Mouse (Mus musculus) spleen, adult 18-20 months (tissue): ENCODE results near the gene Nexn.

ENCODE experiments used
- DNase-seq, 2 experiments: peaks; one replicate each; pipeline ENCODE4 v3.0.0; 2022; ENCODE audit warnings: mixed read lengths in 2 of 2

The Nexn gene

DNA sequence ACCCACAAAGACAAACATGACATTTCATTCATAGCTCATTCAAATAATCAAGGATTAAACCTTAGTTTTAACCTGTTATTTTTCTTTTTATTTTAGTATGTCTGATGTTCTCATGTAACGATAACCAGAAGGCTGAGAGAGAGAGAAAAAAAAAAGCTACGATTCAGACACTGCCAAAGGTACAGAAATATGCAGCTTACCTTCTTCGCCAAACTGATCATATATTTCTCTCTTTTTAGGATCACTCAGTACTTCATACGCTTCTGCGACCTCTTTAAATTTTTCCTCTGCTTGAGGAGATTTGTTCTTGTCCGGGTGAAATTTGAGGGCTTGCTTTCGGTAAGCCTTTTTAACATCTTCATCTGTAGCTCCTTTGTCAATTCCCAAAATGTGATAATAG lies 73.0 kb downstream of the Nexn start:
- no peak for DNase-seq

DNA sequence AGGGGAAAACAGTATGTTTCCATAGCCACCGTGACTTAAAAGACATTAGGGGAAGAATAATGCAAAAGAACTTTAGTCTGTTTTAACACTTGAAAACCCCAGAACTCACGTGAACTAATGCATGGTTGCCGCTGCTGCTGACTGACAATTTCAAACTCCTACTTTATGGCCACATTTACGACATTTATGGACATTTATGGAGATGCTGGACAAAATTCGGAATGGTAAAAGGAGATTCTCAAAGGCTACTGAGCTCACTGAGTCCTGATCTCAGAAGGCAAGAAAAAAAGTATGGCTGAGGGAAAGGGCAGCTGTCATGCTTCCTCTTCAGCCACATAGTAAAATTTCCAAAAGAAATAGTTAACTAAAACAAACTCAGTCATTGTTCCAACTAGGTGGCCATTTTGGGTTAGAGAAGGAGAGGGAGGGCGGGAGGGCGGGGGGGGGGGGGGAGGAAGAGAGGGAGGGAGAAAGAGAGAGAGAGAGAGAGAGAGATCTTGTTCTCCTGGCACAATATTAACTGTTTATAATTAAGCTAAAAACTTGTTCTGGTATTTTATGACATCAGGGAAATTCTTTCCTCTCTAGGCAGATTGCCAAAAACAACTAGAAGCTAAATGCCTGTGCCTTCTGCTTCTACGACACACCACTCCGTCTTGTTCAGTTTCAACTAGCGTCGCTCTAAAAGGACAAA lies 73.8 kb downstream of the Nexn start:
- no peak for DNase-seq

DNA sequence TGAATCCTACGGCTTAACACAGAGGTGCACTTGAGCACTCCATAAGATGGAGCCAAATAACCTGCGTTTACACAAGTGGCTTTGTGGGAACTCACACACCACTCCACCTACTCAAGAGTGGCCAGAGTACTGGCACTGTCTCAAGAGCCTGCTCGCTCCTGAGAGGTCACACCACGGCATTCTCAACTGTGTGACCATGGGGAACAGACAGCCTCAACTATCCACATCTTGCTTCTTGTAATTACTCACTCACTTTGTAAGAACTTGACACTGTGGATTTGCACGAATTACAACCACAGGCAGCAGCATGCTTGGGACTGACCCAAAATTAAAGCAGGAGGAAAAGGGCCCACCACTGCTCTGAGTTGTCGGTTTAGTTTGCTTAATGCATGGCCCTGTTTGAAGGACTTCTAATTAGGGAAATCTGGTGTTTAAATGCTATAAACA lies 74.3 kb downstream of the Nexn start:
- no peak for DNase-seq

DNA sequence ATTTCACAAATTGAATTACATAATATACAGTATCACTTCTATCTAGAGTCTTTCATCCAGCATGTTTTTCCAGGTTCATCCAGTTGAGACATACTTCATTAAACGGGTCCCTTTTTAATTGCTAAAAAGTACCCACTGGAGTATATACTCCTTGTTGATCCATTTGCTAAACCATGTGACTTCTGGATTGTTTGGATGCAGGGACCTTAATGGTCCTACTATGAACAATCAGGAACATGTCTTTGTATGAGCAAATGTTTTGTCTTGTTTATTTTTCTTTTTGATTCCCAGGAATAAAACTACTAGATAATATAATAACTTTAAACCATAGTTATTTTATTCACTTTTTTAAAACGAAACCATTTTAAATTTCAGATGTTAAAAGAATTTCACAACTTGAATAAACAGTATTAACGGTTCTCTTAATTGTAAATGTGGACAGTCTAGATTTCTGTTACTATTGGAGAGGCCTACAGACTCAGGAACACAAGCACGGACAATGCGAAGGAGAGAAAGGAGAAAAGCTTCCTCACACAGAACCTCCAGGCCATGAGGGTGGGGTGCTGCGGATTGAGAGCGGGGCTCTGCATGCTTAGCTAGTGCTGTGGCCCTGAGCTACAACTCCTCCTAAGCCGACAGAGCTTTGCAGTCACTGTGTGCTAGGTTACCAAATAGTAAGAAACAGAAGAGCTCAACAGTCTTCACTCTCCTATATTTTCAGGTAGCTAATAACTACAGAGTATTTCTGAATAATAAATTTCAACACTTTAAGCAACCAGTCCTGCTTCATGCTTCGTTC lies 75.3 kb downstream of the Nexn start:
- DNase-seq: no peak

DNA sequence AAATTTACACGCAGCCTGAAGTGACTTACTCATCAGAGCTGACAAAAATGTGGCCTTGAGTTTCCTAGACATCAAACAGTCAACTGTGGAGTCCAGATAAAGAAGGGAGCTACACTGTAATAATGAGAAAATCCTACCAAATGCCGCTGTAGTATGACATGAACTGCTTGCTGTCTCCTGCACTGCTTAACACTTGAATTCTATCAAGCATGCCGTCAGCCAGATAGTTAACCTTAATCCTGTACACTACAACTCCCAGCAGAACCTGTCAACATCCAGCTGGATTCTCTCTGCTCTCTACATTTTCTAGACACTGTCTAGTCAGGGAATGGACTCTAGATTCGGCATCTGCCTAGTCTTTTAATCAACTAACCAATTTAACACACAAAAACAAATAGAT lies 76.8 kb downstream of the Nexn start:
- DNase-seq: no peak
